Mouse (Mus musculus) limb, embryonic 13.5 days (tissue): ENCODE measurements at regions not wholly inside any gene's neighbourhood (a gene's known extent, or its start where the extent isn't known, plus 50 kb on each side); places are given as distances from the start of the nearest gene placed in this dataset.

Experiments
- ATAC-seq: fragments of 200-750 bp; cut with Nextera tagmentation; 2 replicates; pipeline ENCODE4 v1.8.0; 2017; ENCODE audit warnings: low read depth, moderate number of reproducible peaks, moderate TSS enrichment; ENCODE audit not compliant: low FRiP score
- H3K27ac ChIP-seq: fragments of 300-500 bp; sonication (generic); 2 replicates; pipeline ENCODE4 v1.5.1; 2015; ENCODE audit warnings: inconsistent platforms, mild to moderate bottlenecking, moderate library complexity
- H3K27me3 ChIP-seq: fragments of 300-500 bp; sonication (generic); 2 replicates; pipeline ENCODE4 v1.6.1; 2015; ENCODE audit warnings: mild to moderate bottlenecking, inconsistent platforms
- H3K36me3 ChIP-seq: fragments of 300-500 bp; sonication (generic); 2 replicates; pipeline ENCODE4 v1.6.1; 2015; ENCODE audit warnings: inconsistent platforms, mild to moderate bottlenecking, moderate library complexity
- H3K4me1 ChIP-seq: fragments of 300-500 bp; sonication (generic); 2 replicates; pipeline ENCODE4 v1.6.1; 2015; ENCODE audit warnings: inconsistent platforms
- H3K4me2 ChIP-seq: fragments of 300-500 bp; sonication (generic); replicated peaks from 2 replicates; pipeline ENCODE4 v1.6.1; 2015; ENCODE audit warnings: inconsistent platforms, mild to moderate bottlenecking, moderate library complexity
- H3K4me3 ChIP-seq: fragments of 300-500 bp; sonication (generic); 2 replicates; pipeline ENCODE4 v1.5.1; 2015; ENCODE audit warnings: moderate library complexity, mild to moderate bottlenecking, inconsistent platforms
- H3K9ac ChIP-seq: fragments of 300-500 bp; sonication (generic); 2 replicates; pipeline ENCODE4 v1.6.1; 2015; ENCODE audit warnings: mild to moderate bottlenecking, inconsistent platforms
- H3K9me3 ChIP-seq: fragments of 300-500 bp; sonication (generic); 2 replicates; pipeline ENCODE4 v1.6.1; 2016; ENCODE audit warnings: inconsistent platforms
- WGBS: fragments of 180-500 bp; shearing (Covaris S2); methylation state at CpG from one replicate; pipeline ENCODE4 v1.1.7; 2015; 5-methylcytosine and 5-hydroxymethylcytosine counted together

DNA sequence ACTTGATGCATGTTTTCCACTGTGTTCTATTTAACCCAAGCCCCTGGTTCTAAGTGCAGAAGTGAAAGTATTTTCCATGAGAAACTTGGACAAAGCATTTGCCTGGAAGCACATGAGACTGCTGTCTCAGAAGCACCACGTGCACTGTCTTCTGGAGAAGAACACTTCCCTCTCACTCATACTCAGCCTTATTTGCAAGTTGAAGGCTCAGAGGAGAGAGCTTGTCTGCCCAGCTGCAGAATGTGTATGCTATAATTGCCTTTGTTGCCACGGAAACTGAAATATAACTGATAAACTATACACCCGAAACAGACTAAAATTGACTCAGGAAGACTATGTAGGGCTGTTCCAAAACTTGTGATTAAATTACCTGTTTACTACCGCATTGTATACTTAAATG, 3230.3 kb downstream of the 9330182O14Rik start:
- Histone ChIP-seq H3K9me3 (no peaks in the 10 kb centered on the region), H3K4me3 (no peak overlapping the region), H3K27ac (no peak overlapping the region), H3K27me3 (no peaks in the 10 kb centered on the region), H3K4me2 (no peak overlapping the region), H3K4me1 (no peaks in the 10 kb centered on the region), H3K36me3 (no peaks in the 10 kb centered on the region), H3K9ac (no peak overlapping the region)
- ATAC-seq = no peak
- 68% methylated on average over 4 of the region's 4 CpGs for WGBS

DNA sequence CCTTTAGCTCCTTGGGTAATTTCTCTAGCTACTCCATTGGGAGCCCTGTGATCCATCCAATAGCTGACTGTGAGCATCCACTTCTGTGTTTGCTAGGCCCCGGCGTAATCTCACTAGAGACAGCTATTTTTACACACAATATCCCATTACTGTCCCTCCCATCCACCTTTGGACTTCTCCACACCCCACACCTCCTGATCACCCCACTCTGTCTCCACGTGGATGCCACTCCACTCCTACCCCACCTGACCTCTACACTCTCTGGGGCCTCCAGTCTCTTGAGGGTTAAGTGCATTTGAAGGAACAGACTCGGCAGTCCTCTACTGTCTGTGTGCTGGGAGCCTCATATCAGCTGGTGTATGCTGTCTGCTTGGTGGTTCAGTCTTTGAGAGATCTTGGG, 3238.9 kb downstream of the 9330182O14Rik start:
- no peaks in the 10 kb centered on the region for H3K4me1 ChIP-seq
- H3K27me3 ChIP-seq = no peaks in the 10 kb centered on the region
- ATAC-seq = no peak; the same call in 1 of the 2 replicates
- H3K4me3 ChIP-seq = no peak overlapping the region
- H3K9ac ChIP-seq = no peak overlapping the region
- no peak overlapping the region for H3K4me2 ChIP-seq
- H3K36me3 ChIP-seq = no peaks in the 10 kb centered on the region
- WGBS = 74% methylated on average over 4 of the region's 4 CpGs
- no peak overlapping the region for H3K27ac ChIP-seq
- H3K9me3 ChIP-seq = no peaks in the 10 kb centered on the region

DNA sequence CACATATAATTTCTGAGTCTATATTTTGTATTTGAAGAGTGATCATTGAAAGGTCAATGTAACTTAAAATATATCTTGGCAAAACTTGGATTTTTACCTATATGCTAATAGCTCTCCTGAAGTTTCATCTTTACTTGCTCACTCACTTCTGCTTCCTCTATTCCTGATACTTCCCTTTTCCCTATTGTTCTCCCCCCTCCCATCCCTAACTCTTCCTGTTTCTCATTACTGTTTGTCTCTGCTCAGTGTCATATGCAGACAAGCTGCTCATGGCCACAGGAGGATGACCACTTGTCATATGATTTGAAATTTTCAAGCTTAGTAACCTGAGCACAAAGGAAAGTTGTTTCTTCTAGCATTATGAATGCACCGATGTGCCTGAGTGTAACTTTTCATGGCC, 3248.2 kb downstream of the 9330182O14Rik start:
- no peaks in the 10 kb centered on the region for H3K4me1 ChIP-seq
- H3K27me3 ChIP-seq = no peaks in the 10 kb centered on the region
- H3K36me3 ChIP-seq = no peaks in the 10 kb centered on the region
- 90% methylated on average over 1 of the region's 1 CpGs for WGBS
- H3K27ac ChIP-seq = no peak overlapping the region
- H3K4me2 ChIP-seq = no peak overlapping the region
- no peak overlapping the region for H3K9ac ChIP-seq
- H3K4me3 ChIP-seq = no peak overlapping the region
- H3K9me3 ChIP-seq = no peaks in the 10 kb centered on the region
- no peak for ATAC-seq

DNA sequence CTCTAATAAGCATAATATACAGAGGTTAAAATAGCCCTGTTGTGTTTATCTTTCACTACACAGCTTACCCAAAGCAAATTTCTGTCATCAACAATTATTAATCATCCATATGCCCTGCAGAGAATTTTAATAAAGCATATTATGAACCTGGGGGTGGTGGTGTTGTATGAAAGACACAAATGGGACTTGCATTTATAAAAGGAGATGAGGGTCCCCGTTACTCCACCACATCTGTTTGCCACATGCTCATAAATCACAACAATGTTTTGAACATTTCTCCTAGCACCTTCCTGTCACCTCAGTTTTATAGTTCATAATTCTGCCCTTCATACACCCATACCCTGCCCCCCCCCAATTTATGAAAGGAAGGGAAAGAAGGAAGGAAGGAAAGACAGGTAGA, 3265.7 kb downstream of the 9330182O14Rik start:
- H3K4me2 ChIP-seq = no peak overlapping the region
- H3K4me3 ChIP-seq = no peak overlapping the region
- H3K36me3 ChIP-seq = no peaks in the 10 kb centered on the region
- no peak overlapping the region for H3K9ac ChIP-seq
- no peaks in the 10 kb centered on the region for H3K9me3 ChIP-seq
- ATAC-seq = peak; percentile 15; the same call in 1 of the 2 replicates
- WGBS = 6% methylated on average over 1 of the region's 1 CpGs
- H3K27ac ChIP-seq = no peak overlapping the region
- H3K4me1 ChIP-seq = no peaks in the 10 kb centered on the region
- H3K27me3 ChIP-seq = no peaks in the 10 kb centered on the region

DNA sequence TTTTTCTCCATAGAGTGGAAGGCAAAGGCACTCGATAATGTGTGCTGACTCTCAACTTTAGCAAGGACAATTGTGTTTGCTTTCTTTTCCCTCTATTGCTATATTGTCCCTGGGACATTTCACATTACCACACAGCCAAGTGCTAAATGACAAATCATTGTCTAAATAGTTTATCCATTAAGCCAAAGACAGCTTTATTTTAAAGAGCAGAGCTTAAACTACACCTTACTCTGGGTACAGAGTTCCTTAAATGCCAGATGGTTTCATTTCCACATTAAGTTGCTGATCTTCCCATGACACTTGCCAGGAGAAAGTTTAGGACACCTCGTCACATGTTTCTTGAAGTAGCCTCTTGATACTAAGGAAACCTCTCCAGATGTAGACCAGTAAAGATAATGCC, 3269.4 kb downstream of the 9330182O14Rik start:
- WGBS = 41% methylated on average over 2 of the region's 2 CpGs
- Histone ChIP-seq H3K9ac (no peak overlapping the region), H3K27me3 (no peaks in the 10 kb centered on the region), H3K4me3 (no peak overlapping the region), H3K9me3 (no peaks in the 10 kb centered on the region), H3K4me2 (no peak overlapping the region), H3K27ac (no peak overlapping the region), H3K4me1 (no peaks in the 10 kb centered on the region), H3K36me3 (no peaks in the 10 kb centered on the region)
- ATAC-seq = no peak
